Mouse (Mus musculus) liver, embryonic 14.5 days (tissue): Measurements from ENCODE around the gene Dnm3.

Experiments used
- CTCF ChIP-seq: IDR thresholded peaks from 2 replicates; pipeline ENCODE4 v1.5.1; 2016; ENCODE audit warnings: antibody characterized with exemption, low read depth, control low read depth
- EP300 ChIP-seq: IDR thresholded peaks from 2 replicates; pipeline ENCODE4 v1.6.1; 2016; ENCODE audit warnings: antibody characterized with exemption, low read depth

DNA sequence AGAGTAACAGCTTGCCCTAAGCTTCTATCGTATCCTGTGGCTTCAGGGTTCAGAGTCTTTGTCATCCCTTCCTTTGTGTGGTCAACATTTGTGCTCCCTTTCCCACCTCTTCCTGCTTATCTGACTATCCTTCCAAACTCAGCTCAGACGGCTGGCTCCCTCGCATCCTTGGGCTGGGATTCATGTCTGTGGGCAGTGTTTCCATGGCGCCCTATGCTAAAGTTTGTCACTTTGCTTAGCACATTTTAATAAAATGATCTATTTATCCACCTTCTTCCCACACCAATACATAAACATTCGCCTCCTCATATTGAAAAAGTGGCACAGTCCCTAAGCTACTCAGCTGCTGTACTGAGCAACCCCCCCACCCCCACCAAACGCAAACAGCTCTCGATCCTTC is 165.7 kb downstream of the Dnm3 start:
- TF ChIP-seq CTCF (no peak), EP300 (no peak)
